Mouse (Mus musculus) megakaryocyte, embryonic 14.5 days (primary cell): ENCODE measurements around the gene Cyp27a1. TPM values are rescaled to one million over a fixed set of nuclear protein-coding genes. Genes with fewer than 3 reads are reported as not detected.

Source experiments
- H3K27me3 ChIP-seq: replicated peaks from 2 replicates; pipeline ENCODE3; 2012; ENCODE audit warnings: inconsistent platforms
- H3K36me3 ChIP-seq: replicated peaks from 2 replicates; pipeline ENCODE3; 2012; ENCODE audit warnings: low read length, inconsistent platforms, mixed read lengths
- H3K4me1 ChIP-seq: 2 replicates; pipeline ENCODE4 v1.6.1; 2012; ENCODE audit warnings: inconsistent platforms
- H3K4me3 ChIP-seq: replicated peaks from 2 replicates; pipeline ENCODE3; 2012; ENCODE audit warnings: moderate library complexity, mild to moderate bottlenecking, inconsistent platforms
- H3K9me3 ChIP-seq: 2 replicates; pipeline ENCODE4 v1.6.1; 2012; ENCODE audit warnings: inconsistent platforms
- FLI1 ChIP-seq: IDR thresholded peaks from 2 replicates; pipeline ENCODE4 v1.6.1; 2012; ENCODE audit warnings: low read length, inconsistent platforms, mixed read lengths
- GATA1 ChIP-seq: IDR thresholded peaks from 3 replicates; pipeline ENCODE4 v1.6.1; 2012; ENCODE audit warnings: mixed read lengths, low read length, inconsistent platforms, borderline replicate concordance
- polyA plus RNA-seq: library from polyadenylated mRNA; stranded (reverse); fragments of >175 nt; gene quantifications from 2 replicates; pipeline ENCODE4 v1.2.3, GENCODE M21; 2012; ENCODE audit warnings: low replicate concordance; ENCODE audit not compliant: insufficient read depth

Gene Cyp27a1
- polyA plus RNA-seq, 1 experiment: 1.7 TPM

- Histone ChIP-seq H3K27me3 (peaks cover 63% of the 10 kb centered on the region), H3K4me1 (peaks cover 4% of the 10 kb centered on the region; the same call in 1 of the 2 replicates), H3K9me3 (peaks cover 4% of the 10 kb centered on the region; the same call in 1 of the 2 replicates), H3K36me3 (no peaks in the 10 kb centered on the region), H3K4me3 (no peak overlapping the region)
- TF ChIP-seq GATA1: no peak
- TF ChIP-seq FLI1: no peak
Observed at GRCm38 (mm10) chr1:74763081-74763480, 49.7 kb downstream of the Cyp27a1 start.

- peaks cover 22% of the 10 kb centered on the region for H3K4me1 ChIP-seq
- TF ChIP-seq GATA1 (no peak), FLI1 (no peak)
- H3K9me3 ChIP-seq: peaks cover 4% of the 10 kb centered on the region; the same call in 1 of the 2 replicates
- H3K27me3 ChIP-seq: peaks cover 96% of the 10 kb centered on the region
- no peak overlapping the region for H3K4me3 ChIP-seq
- H3K36me3 ChIP-seq: no peaks in the 10 kb centered on the region
Observed at GRCm38 (mm10) chr1:74770727-74771466, 57.5 kb downstream of the Cyp27a1 start.

GRCm38 (mm10) chr1:74771467-74771844 is 58.1 kb downstream of the Cyp27a1 start:
- Histone ChIP-seq H3K27me3 (peaks cover 98% of the 10 kb centered on the region), H3K4me3 (no peak overlapping the region), H3K4me1 (peaks cover 22% of the 10 kb centered on the region), H3K9me3 (peaks cover 4% of the 10 kb centered on the region; the same call in 1 of the 2 replicates), H3K36me3 (no peaks in the 10 kb centered on the region)
- TF ChIP-seq GATA1 (no peak), FLI1 (no peak)

- Histone ChIP-seq H3K9me3 (peaks cover 4% of the 10 kb centered on the region; the same call in 1 of the 2 replicates), H3K4me1 (peaks cover 22% of the 10 kb centered on the region), H3K36me3 (no peaks in the 10 kb centered on the region), H3K27me3 (peaks cover 98% of the 10 kb centered on the region), H3K4me3 (no peak within 1 kb of the TSS)
- no peak for TF ChIP-seq GATA1
- no peak for TF ChIP-seq FLI1
Observed at GRCm38 (mm10) chr1:74771845-74771930, 58.3 kb downstream of the Cyp27a1 start, which contains the start of gene Wnt6. Gene Wnt6 (plus strand): TSS chr1:74771892.

- Histone ChIP-seq H3K4me1 (peaks cover 22% of the 10 kb centered on the region), H3K4me3 (no peak overlapping the region), H3K27me3 (peaks cover 97% of the 10 kb centered on the region), H3K36me3 (no peaks in the 10 kb centered on the region), H3K9me3 (0 out of 2 replicates have a peak, but pooled peaks cover under 1% of the 10 kb centered on the region)
- TF ChIP-seq FLI1 (no peak), GATA1 (no peak)
Observed at GRCm38 (mm10) chr1:74771931-74772620, 58.7 kb downstream of the Cyp27a1 start.

- no peaks in the 10 kb centered on the region for H3K9me3 ChIP-seq
- no peaks in the 10 kb centered on the region for H3K36me3 ChIP-seq
- H3K4me3 ChIP-seq: no peak overlapping the region
- H3K4me1 ChIP-seq: peaks cover 22% of the 10 kb centered on the region
- H3K27me3 ChIP-seq: peaks cover 99% of the 10 kb centered on the region
- no peak for TF ChIP-seq GATA1
- TF ChIP-seq FLI1: no peak
Observed at GRCm38 (mm10) chr1:74773136-74773535, 59.8 kb downstream of the Cyp27a1 start.

GRCm38 (mm10) chr1:74774062-74774461 is 60.7 kb downstream of the Cyp27a1 start:
- Histone ChIP-seq H3K27me3 (peaks cover 99% of the 10 kb centered on the region), H3K4me1 (peaks cover 22% of the 10 kb centered on the region)

GRCm38 (mm10) chr1:74775816-74776215 is 62.4 kb downstream of the Cyp27a1 start:
- H3K36me3 ChIP-seq: no peaks in the 10 kb centered on the region
- H3K4me3 ChIP-seq: no peak overlapping the region
- peaks cover 22% of the 10 kb centered on the region for H3K4me1 ChIP-seq
- no peaks in the 10 kb centered on the region for H3K9me3 ChIP-seq
- no peak for TF ChIP-seq GATA1
- TF ChIP-seq FLI1: no peak
- H3K27me3 ChIP-seq: peaks cover 95% of the 10 kb centered on the region

More at GRCm38 (mm10) chr1:74774062-74774461, 60.7 kb downstream of the Cyp27a1 start:
- Histone ChIP-seq H3K4me3 (no peak overlapping the region), H3K9me3 (no peaks in the 10 kb centered on the region), H3K36me3 (no peaks in the 10 kb centered on the region)
- TF ChIP-seq GATA1 (no peak), FLI1 (no peak)

GRCm38 (mm10) chr1:74778934-74779486 is 65.6 kb downstream of the Cyp27a1 start:
- no peak for TF ChIP-seq FLI1
- no peak for TF ChIP-seq GATA1
- H3K27me3 ChIP-seq: peaks cover 95% of the 10 kb centered on the region

GRCm38 (mm10) chr1:74782045-74782444 is 68.7 kb downstream of the Cyp27a1 start:
- TF ChIP-seq GATA1 (no peak), FLI1 (no peak)
- no peaks in the 10 kb centered on the region for H3K36me3 ChIP-seq
- peaks cover 14% of the 10 kb centered on the region for H3K9me3 ChIP-seq
- H3K4me1 ChIP-seq: peaks cover 21% of the 10 kb centered on the region
- H3K27me3 ChIP-seq: peaks cover 94% of the 10 kb centered on the region
- peak overlapping the region; percentile 44 for H3K4me3 ChIP-seq

More at GRCm38 (mm10) chr1:74778934-74779486, 65.6 kb downstream of the Cyp27a1 start:
- Histone ChIP-seq H3K9me3 (peaks cover 14% of the 10 kb centered on the region), H3K4me1 (peaks cover 16% of the 10 kb centered on the region), H3K4me3 (no peak overlapping the region), H3K36me3 (no peaks in the 10 kb centered on the region)

- no peak for TF ChIP-seq FLI1
- no peak for TF ChIP-seq GATA1
- no peaks in the 10 kb centered on the region for H3K36me3 ChIP-seq
- H3K27me3 ChIP-seq: peaks cover 94% of the 10 kb centered on the region
- H3K4me3 ChIP-seq: no peak overlapping the region
- H3K9me3 ChIP-seq: peaks cover 14% of the 10 kb centered on the region
- peaks cover 30% of the 10 kb centered on the region for H3K4me1 ChIP-seq
Observed at GRCm38 (mm10) chr1:74783554-74783953, 70.2 kb downstream of the Cyp27a1 start.
